Mouse (Mus musculus): Measurements from ENCODE around the gene Bmpr1b. TPM values are rescaled to one million over a fixed set of nuclear protein-coding genes. Genes with fewer than 3 reads are reported as not detected.
A peak's percentile ranks its signal among the peaks of the same experiment; 100 is the strongest.

Bmpr1b gene
- polyA plus RNA-seq, 1 experiment = 6.4 TPM

DNA sequence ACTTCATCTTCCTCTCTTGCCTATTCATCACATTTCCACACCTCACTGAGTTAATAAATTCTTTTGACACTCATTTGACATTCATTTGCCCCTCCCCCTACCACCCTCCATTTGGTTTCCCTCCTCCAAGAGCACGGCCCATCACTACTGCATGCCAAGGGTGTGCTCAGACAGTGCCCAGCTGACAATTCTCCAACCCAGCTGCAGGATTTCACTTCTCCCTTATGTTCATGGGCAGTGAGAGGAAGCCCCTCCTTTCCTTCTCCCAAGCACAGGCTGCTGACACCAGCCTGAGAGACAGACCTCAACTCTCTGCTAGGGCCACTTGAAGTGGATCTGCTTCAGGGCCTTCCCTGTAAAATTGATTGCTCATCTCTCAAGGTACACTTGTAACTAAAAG, 371.4 kb downstream of the Bmpr1b start:
- Histone ChIP-seq H3K27ac (ENCODE audit: insufficient read depth, low read length) (no peak overlapping the region), H3K4me1 (ENCODE audit: control insufficient read depth, insufficient read depth, low read length) (peaks cover 3% of the 10 kb centered on the region; the same call in 1 of the 2 replicates), H3K27me3 (ENCODE audit: control insufficient read depth, insufficient read depth, low read length) (no peaks in the 10 kb centered on the region), H3K4me3 (replicated peaks; ENCODE audit: insufficient read depth, low read depth, low read length) (no peak overlapping the region)
- no peak for DNase-seq
- WGBS = 46% methylated on average over 1 of the region's 1 CpGs
- TF ChIP-seq CTCF (IDR thresholded peaks at IDR 0.05; ENCODE audit: borderline replicate concordance, insufficient read depth, low read depth, low read length) (no peak), POLR2A (IDR thresholded peaks at IDR 0.05; ENCODE audit: borderline replicate concordance, insufficient read depth, low read length) (no peak)

DNA sequence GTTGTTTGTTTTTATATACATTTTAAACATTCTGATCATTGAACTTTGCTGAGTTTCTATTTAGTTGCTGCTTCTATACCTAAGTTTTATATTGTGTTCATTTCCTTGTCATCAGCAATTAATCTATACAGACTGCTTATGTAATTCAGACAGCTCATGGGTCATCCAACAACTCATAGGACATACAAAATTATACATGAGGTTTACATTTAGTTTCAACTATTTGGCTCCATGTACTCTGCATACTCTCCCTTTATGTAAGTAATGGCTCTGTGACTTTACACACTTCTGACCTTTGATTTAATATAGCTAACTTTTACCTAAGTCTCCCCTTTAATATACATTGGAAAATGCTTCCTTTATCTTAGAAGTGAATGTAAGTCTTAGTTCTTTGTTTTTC, 371.9 kb downstream of the Bmpr1b start:
- no peak overlapping the region for H3K4me3 ChIP-seq (replicated peaks; ENCODE audit: insufficient read depth, low read depth, low read length)
- TF ChIP-seq POLR2A (IDR thresholded peaks at IDR 0.05; ENCODE audit: borderline replicate concordance, insufficient read depth, low read length) (no peak), CTCF (IDR thresholded peaks at IDR 0.05; ENCODE audit: borderline replicate concordance, insufficient read depth, low read depth, low read length) (no peak)
- H3K27me3 ChIP-seq (ENCODE audit: control insufficient read depth, insufficient read depth, low read length) = no peaks in the 10 kb centered on the region
- DNase-seq = no peak
- H3K27ac ChIP-seq (ENCODE audit: insufficient read depth, low read length) = no peak overlapping the region
- peaks cover 3% of the 10 kb centered on the region; the same call in 1 of the 2 replicates for H3K4me1 ChIP-seq (ENCODE audit: control insufficient read depth, insufficient read depth, low read length)

DNA sequence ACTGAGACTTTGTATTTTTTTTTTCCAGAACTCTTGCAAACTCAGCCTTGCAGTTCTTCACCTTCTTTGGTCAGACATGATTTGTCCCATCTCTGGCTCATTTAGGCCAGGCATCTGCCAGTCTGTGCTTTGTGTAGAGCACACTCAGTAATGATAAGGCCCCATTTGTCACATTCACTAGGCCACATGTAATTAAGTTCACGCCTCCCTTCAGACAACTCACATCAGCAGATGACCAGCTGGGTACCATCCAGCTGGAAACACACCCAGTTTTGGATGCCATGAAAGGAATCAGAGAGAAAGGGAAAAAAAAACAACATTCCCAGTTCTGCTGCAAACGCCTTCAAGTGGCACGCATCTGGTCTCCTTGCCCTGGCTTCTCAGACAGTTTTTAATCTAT, 374.9 kb downstream of the Bmpr1b start:
- peak in 1 of 2 experiments; percentile 30 for DNase-seq
- no peaks in the 10 kb centered on the region for H3K27me3 ChIP-seq (ENCODE audit: control insufficient read depth, insufficient read depth, low read length)
- 41% methylated on average over 3 of the region's 3 CpGs for WGBS
- no peak for TF ChIP-seq CTCF (IDR thresholded peaks at IDR 0.05; ENCODE audit: borderline replicate concordance, insufficient read depth, low read depth, low read length)
- no peak for TF ChIP-seq POLR2A (IDR thresholded peaks at IDR 0.05; ENCODE audit: borderline replicate concordance, insufficient read depth, low read length)
- peaks cover 3% of the 10 kb centered on the region; the same call in 1 of the 2 replicates for H3K4me1 ChIP-seq (ENCODE audit: control insufficient read depth, insufficient read depth, low read length)
- H3K4me3 ChIP-seq (replicated peaks; ENCODE audit: insufficient read depth, low read depth, low read length) = no peak overlapping the region
- no peak overlapping the region for H3K27ac ChIP-seq (ENCODE audit: insufficient read depth, low read length)

DNA sequence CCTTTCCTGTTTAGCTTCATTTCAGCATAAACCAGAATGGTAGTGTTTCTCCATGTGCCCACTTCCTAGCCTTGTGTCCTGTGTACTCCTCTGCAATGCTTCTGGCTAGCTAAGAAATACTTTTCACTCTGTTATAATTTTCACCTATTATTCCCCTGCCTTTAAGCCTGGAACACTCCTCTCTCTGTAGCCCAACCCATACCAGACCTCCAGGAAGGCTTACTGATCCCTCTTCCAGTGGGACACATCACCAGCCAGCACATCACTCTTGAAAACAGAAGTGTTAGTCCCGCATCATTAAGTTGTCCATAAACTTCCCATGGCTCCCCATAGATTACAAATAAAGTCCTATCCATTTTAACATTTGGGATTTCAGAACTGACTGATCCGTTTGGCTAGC, 375.5 kb downstream of the Bmpr1b start:
- Histone ChIP-seq H3K27me3 (ENCODE audit: control insufficient read depth, insufficient read depth, low read length) (no peaks in the 10 kb centered on the region), H3K4me1 (ENCODE audit: control insufficient read depth, insufficient read depth, low read length) (peaks cover 3% of the 10 kb centered on the region; the same call in 1 of the 2 replicates), H3K4me3 (replicated peaks; ENCODE audit: insufficient read depth, low read depth, low read length) (no peak overlapping the region), H3K27ac (ENCODE audit: insufficient read depth, low read length) (no peak overlapping the region)
- TF ChIP-seq CTCF (IDR thresholded peaks at IDR 0.05; ENCODE audit: borderline replicate concordance, insufficient read depth, low read depth, low read length) (no peak), POLR2A (IDR thresholded peaks at IDR 0.05; ENCODE audit: borderline replicate concordance, insufficient read depth, low read length) (no peak)
- DNase-seq = no peak
- WGBS = 86% methylated on average over 2 of the region's 2 CpGs

DNA sequence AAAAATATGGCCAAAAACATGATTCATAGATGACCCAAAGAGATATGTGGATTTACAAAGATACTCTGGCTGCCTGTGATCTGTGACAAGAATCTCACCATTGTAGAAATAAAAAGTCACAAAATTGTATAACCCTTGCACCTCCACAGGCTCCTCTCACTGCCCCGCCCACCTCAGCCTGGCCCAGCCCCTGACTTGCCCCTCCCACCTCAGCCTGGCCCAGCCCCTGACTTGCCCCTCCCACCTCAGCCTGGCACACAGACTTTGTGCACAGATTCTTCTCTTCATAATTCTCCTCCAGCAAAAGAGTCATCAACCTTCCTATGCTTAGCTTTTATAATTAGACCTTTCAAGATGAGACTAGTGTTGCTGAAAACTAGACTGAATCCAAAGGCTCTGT, 377.1 kb downstream of the Bmpr1b start:
- TF ChIP-seq CTCF (IDR thresholded peaks at IDR 0.05; ENCODE audit: borderline replicate concordance, insufficient read depth, low read depth, low read length) (no peak), POLR2A (IDR thresholded peaks at IDR 0.05; ENCODE audit: borderline replicate concordance, insufficient read depth, low read length) (no peak)
- Histone ChIP-seq H3K4me1 (ENCODE audit: control insufficient read depth, insufficient read depth, low read length) (no peaks in the 10 kb centered on the region), H3K27me3 (ENCODE audit: control insufficient read depth, insufficient read depth, low read length) (no peaks in the 10 kb centered on the region), H3K27ac (ENCODE audit: insufficient read depth, low read length) (no peak overlapping the region), H3K4me3 (replicated peaks; ENCODE audit: insufficient read depth, low read depth, low read length) (no peak overlapping the region)
- 96% methylated on average over 1 of the region's 1 CpGs for WGBS
- no peak for DNase-seq

DNA sequence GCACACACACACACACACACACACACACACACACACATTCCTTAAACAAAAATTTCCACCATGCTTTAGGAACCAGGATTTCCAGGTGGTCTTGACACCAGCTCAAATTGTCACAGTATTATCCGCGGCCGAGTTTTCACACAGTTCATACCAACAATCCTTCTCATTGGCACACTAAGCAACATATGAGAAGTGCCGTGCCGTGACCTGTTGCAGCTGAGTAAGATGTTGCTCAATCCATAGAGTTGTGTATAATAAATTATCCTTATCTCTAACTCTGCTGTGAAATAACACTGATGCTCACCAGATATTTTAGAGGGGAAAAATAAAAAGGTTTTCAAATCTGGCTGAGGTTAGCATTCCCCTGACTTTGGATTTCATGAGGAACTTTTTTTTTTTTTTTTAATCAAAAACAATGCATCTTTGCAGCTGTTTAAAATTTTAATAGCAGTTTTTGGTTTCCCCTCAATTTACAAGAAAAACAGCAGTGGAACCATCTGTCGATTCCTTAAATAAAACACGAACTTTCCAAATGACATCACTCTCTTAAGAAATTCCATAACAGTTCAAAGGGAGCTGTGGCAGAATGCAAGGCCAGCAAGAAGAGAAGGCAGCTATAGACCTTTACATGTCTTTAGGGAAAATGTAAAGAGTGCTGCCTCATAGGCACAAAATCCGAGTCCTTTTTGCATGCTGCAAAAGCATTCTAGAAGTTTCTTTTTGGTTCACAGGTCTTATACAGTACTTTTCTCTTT, 378.0 kb downstream of the Bmpr1b start:
- Histone ChIP-seq H3K4me1 (ENCODE audit: control insufficient read depth, insufficient read depth, low read length) (no peaks in the 10 kb centered on the region), H3K27me3 (ENCODE audit: control insufficient read depth, insufficient read depth, low read length) (no peaks in the 10 kb centered on the region), H3K27ac (ENCODE audit: insufficient read depth, low read length) (no peak overlapping the region), H3K4me3 (replicated peaks; ENCODE audit: insufficient read depth, low read depth, low read length) (no peak overlapping the region)
- no peak for DNase-seq
- no peak for TF ChIP-seq POLR2A (IDR thresholded peaks at IDR 0.05; ENCODE audit: borderline replicate concordance, insufficient read depth, low read length)
- 81% methylated on average over 8 of the region's 8 CpGs for whole genome bisulfite sequencing

Other genes starting within 250 kb of the Bmpr1b start
- 15.7 and 16.8 TPM in 2 replicates for gene Pdlim5, start 226.3 kb upstream of the Bmpr1b start, polyA plus RNA-seq (2012; rRNA removed)

Data from cerebellum, adult 2 months (tissue).